Mouse (Mus musculus): ENCODE results near the gene Pigq. TPM values are rescaled to one million over a fixed set of nuclear protein-coding genes. Genes with fewer than 3 reads are reported as not detected.
A peak's percentile ranks its signal among the peaks of the same experiment; 100 is the strongest.

Gene Pigq
- total and polyA plus RNA-seq, 3 experiments, result 41.4 to 431 (median 136) TPM

DNA sequence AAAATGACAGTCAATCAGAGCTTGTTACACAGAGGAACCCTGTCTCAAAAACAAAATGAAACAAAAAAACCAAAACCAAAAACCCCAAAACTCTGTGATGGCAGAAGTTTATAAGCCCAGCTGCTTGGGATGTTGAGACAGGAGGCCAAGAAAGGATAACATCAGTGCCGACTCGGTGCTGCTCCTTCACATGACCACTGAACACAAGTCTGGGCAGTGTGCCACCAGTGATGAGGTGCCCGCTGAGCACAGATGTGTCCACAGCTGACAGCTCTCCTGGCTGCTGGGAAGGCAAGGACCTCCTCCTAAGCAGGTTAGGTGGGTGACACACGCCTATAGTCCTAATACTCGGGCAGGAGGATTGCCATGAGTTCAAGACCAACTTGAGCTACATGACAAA lies 22.6 kb downstream of the Pigq start:
- no peak for DNase-seq (ENCODE audit: low spot score)
- TF ChIP-seq CTCF (IDR thresholded peaks at IDR 0.05; ENCODE audit: low read depth, low read length) (no peak), POLR2AphosphoS5 (IDR thresholded peaks at IDR 0.05; ENCODE audit: insufficient replicate concordance, low read depth, low read length) (no peak), TAL1 (conservative IDR thresholded peaks at IDR 0.05; ENCODE audit: low read depth, low read length) (no peak), GATA1 (IDR thresholded peaks at IDR 0.05; ENCODE audit: borderline replicate concordance, low read length) (no peak), GATA2 (IDR thresholded peaks at IDR 0.05; ENCODE audit: borderline replicate concordance, low read depth, low read length) (no peak)
- H3K4me1 ChIP-seq (ENCODE audit: insufficient read depth, low read depth, low read length), result peaks cover 36% of the 10 kb centered on the region
- H3K4me3 ChIP-seq (ENCODE audit: low read depth, low read length), result no peak overlapping the region
- H3K9me3 ChIP-seq (replicated peaks), result no peaks in the 10 kb centered on the region
- no peaks in the 10 kb centered on the region for H3K27me3 ChIP-seq (ENCODE audit: insufficient read depth, low read length)
- peaks cover 57% of the 10 kb centered on the region for H3K36me3 ChIP-seq (replicated peaks)
- no peak for ATAC-seq (ENCODE audit: extremely low read depth, insufficient number of reproducible peaks, low FRiP score, poor library complexity, severe bottlenecking)

DNA sequence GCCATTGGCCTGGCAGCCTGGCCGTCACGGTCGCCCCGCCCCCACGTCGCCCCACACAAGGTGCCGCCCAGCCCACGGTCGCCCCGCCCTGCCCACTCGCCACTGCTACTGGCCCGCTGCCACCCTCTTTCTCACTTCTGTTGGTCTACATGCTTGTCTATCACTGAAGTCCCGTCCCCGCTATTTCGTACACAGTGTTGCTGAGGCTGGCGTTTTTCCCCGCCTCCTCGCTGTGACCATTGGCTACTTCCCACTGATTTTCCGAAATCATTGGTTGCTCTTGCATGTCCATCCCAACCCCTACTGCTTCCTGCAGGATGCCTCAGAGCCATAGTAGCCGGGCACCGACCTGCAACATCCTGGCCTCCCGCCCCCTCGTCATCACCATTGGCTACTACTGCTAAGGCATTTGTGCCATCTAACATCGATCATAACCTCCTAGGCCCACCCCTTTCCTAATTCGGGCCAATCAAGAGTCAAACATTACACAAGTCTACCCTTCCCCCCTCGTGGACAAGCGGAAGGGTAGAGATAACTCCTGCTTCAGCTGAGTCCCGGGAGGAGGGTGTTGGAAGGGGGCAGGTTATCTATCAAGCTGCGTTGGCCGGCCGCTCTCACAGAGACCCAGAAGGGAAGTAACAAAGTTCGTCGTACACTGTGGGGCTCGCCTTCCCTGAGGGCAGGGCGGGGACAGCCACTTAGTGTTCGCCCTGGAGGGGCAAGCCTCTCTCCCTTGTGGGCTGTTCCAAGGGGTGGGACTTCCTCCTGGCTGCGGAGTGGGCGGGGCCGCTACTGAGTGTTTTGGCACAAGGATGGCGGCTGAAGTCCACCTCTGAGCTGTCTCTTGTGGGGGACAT lies 24.7 kb downstream of the Pigq start:
- H3K36me3 ChIP-seq (replicated peaks), result peaks cover 53% of the 10 kb centered on the region
- TF ChIP-seq TAL1 (conservative IDR thresholded peaks at IDR 0.05; ENCODE audit: low read depth, low read length) (no peak), GATA1 (IDR thresholded peaks at IDR 0.05; ENCODE audit: borderline replicate concordance, low read length) (no peak), GATA2 (IDR thresholded peaks at IDR 0.05; ENCODE audit: borderline replicate concordance, low read depth, low read length) (no peak)
- ATAC-seq (ENCODE audit: extremely low read depth, insufficient number of reproducible peaks, low FRiP score, poor library complexity, severe bottlenecking) (peak; percentile 90), DNase-seq (ENCODE audit: low spot score) (peak; percentile 99)
- peaks cover 41% of the 10 kb centered on the region for H3K4me1 ChIP-seq (ENCODE audit: insufficient read depth, low read depth, low read length)
- H3K9me3 ChIP-seq (replicated peaks), result no peaks in the 10 kb centered on the region
- no peaks in the 10 kb centered on the region for H3K27me3 ChIP-seq (ENCODE audit: insufficient read depth, low read length)
- H3K4me3 ChIP-seq (ENCODE audit: low read depth, low read length), result peak overlapping the region; percentile 99

DNA sequence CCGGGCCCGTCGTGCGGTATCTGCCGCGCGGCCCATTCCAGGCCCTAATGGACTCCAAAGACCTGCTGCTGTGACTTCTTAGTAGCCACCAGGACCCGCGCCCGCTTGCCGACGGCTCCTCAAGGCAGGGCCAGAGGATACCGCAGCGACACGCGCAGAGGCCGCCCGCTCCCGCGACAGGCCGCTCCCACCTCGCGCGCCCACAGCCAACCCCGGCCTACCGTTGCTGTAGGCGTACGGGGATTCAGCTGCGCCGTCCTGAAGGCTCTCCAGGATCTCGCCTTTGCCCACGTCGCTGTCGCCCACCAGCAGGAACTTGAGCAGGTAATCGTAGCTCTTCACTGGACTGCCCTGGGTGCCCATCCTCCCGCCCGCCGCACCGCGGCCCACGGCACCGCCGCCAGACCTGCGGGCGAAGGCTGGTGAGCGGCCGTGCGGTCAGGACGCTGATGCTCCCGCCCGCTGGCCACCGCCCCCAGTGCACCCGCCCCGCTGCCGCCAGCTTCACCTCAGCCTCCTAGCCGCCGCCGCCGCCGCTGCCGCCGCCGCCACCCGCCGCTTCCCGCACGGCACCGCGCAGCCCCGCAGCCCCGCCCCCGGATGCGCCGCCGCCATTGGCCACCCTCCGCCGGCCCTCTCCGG lies 25.5 kb downstream of the Pigq start, which contains the start of gene Rab40c:
Gene Rab40c (minus strand): TSS at position 584 of the 642 bp plus-strand sequence.
- no peaks in the 10 kb centered on the region for H3K27me3 ChIP-seq (ENCODE audit: insufficient read depth, low read length)
- ATAC-seq (ENCODE audit: extremely low read depth, insufficient number of reproducible peaks, low FRiP score, poor library complexity, severe bottlenecking) (no peak), DNase-seq (ENCODE audit: low spot score) (peak; percentile 37)
- peaks cover 53% of the 10 kb centered on the region for H3K36me3 ChIP-seq (replicated peaks)
- peaks cover 48% of the 10 kb centered on the region for H3K4me1 ChIP-seq (ENCODE audit: insufficient read depth, low read depth, low read length)
- H3K9me3 ChIP-seq (replicated peaks), result no peaks in the 10 kb centered on the region
- H3K4me3 ChIP-seq (ENCODE audit: low read depth, low read length), result peak within 1 kb of the TSS; percentile 99
- TF ChIP-seq TAL1 (conservative IDR thresholded peaks at IDR 0.05; ENCODE audit: low read depth, low read length) (no peak), GATA2 (IDR thresholded peaks at IDR 0.05; ENCODE audit: borderline replicate concordance, low read depth, low read length) (no peak), GATA1 (IDR thresholded peaks at IDR 0.05; ENCODE audit: borderline replicate concordance, low read length) (no peak), CTCF (IDR thresholded peaks at IDR 0.05; ENCODE audit: low read depth, low read length) (no peak), POLR2AphosphoS5 (IDR thresholded peaks at IDR 0.05; ENCODE audit: insufficient replicate concordance, low read depth, low read length) (no peak)

DNA sequence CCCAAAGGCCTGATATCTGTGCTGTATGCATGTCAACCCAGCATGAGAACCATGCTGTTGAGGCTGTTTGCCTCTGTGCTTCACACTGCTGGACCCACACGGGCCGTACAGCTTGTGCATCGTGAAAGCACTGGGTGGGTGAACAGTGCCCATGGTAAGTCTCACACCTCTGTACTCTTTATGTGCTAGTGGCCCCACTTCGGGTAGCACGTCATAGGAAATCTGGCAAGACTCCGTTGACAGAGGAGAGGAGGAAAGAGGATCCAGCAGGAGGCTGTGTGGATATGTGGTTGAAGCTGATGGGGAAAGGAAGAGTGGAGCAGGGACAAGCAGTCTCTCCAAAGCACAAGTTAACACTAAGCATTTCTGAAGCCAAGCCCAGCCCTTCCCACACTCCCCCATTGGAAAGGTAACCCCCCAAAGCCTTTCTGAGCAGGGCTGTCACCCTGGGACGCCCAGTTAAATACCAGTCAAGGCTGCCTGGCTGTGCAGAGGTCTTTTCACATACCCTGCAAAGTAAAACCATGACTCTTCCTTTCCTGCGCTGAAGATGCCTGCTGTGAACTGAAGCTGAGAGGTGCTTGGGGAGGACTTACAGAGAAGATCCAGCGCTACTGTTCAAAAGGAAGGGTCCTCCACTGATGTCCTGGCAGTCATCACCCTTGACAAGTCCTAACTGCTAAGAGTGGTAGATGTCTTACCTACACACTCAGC lies 26.5 kb downstream of the Pigq start:
- no peak for DNase-seq (ENCODE audit: low spot score)
- H3K4me3 ChIP-seq (ENCODE audit: low read depth, low read length), result peak overlapping the region; percentile 99
- no peaks in the 10 kb centered on the region for H3K9me3 ChIP-seq (replicated peaks)
- TF ChIP-seq TAL1 (conservative IDR thresholded peaks at IDR 0.05; ENCODE audit: low read depth, low read length) (no peak), GATA2 (IDR thresholded peaks at IDR 0.05; ENCODE audit: borderline replicate concordance, low read depth, low read length) (no peak)
- H3K36me3 ChIP-seq (replicated peaks), result peaks cover 56% of the 10 kb centered on the region
- H3K27me3 ChIP-seq (ENCODE audit: insufficient read depth, low read length), result no peaks in the 10 kb centered on the region
- no peak for ATAC-seq (ENCODE audit: extremely low read depth, insufficient number of reproducible peaks, low FRiP score, poor library complexity, severe bottlenecking)
- H3K4me1 ChIP-seq (ENCODE audit: insufficient read depth, low read depth, low read length), result peaks cover 59% of the 10 kb centered on the region

DNA sequence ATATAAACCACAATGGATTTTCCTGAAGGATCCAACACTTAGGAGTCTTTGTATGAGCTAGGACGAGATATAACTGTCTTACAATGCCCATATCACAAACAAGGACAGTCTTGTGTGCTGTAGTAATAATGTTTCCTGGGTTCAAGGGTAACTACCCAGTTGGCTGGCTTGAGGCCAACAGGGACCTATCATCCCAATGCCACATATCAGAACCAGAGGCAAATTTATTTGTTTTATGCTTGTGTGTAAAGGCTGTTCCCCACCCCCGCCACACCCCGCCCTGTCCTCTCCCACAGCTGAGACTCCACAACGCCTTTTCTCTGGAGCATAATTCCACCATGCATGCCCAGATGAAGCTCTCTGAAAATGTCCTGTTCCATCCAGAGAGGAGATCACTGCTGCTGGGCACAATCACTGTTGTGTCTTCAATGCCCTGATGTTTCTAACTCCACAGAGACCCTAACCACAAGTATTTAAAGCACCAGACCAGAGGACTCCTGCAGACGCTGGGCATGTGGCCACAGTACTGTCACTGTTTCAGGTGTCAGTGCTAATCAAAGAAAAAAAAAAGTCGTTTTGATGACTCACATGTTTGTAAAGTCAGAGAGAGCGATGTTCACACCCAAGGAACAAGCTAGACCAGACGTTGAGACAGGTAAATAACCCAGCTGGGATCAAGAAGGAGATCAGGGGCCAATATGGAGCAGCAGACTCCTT lies 27.6 kb downstream of the Pigq start:
- no peak for TF ChIP-seq TAL1 (conservative IDR thresholded peaks at IDR 0.05; ENCODE audit: low read depth, low read length)
- TF ChIP-seq POLR2AphosphoS5 (IDR thresholded peaks at IDR 0.05; ENCODE audit: insufficient replicate concordance, low read depth, low read length), result no peak
- no peak for TF ChIP-seq GATA2 (IDR thresholded peaks at IDR 0.05; ENCODE audit: borderline replicate concordance, low read depth, low read length)
- TF ChIP-seq GATA1 (IDR thresholded peaks at IDR 0.05; ENCODE audit: borderline replicate concordance, low read length), result no peak
- DNase-seq (ENCODE audit: low spot score) (no peak), ATAC-seq (ENCODE audit: extremely low read depth, insufficient number of reproducible peaks, low FRiP score, poor library complexity, severe bottlenecking) (no peak)
- peaks cover 59% of the 10 kb centered on the region for H3K4me1 ChIP-seq (ENCODE audit: insufficient read depth, low read depth, low read length)
- no peaks in the 10 kb centered on the region for H3K27me3 ChIP-seq (ENCODE audit: insufficient read depth, low read length)
- H3K36me3 ChIP-seq (replicated peaks), result peaks cover 57% of the 10 kb centered on the region
- H3K9me3 ChIP-seq (replicated peaks), result no peaks in the 10 kb centered on the region
- H3K4me3 ChIP-seq (ENCODE audit: low read depth, low read length), result no peak overlapping the region

DNA sequence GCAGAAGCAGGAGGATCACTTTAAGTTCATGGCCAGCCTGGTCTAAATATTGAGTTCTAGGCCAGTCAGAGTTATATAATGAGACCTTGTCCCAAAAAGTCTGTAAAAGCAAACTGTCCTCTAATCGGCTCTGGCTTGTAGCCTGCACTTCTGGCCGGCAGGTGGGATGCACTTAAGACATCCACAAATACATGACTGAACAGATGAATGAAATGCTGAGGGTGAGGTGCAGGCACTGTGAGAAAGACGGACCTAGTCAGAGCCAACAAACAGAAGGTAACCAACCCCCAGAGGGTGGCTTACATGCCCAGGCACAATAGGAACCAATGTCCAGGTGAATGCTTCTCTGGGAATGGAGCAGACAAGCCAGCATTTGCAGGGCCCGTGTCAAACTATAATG lies 30.4 kb downstream of the Pigq start:
- DNase-seq (ENCODE audit: low spot score) (no peak), ATAC-seq (ENCODE audit: extremely low read depth, insufficient number of reproducible peaks, low FRiP score, poor library complexity, severe bottlenecking) (no peak)
- no peaks in the 10 kb centered on the region for H3K27me3 ChIP-seq (ENCODE audit: insufficient read depth, low read length)
- H3K4me1 ChIP-seq (ENCODE audit: insufficient read depth, low read depth, low read length), result peaks cover 55% of the 10 kb centered on the region
- H3K4me3 ChIP-seq (ENCODE audit: low read depth, low read length), result no peak overlapping the region
- TF ChIP-seq GATA2 (IDR thresholded peaks at IDR 0.05; ENCODE audit: borderline replicate concordance, low read depth, low read length), result no peak
- TF ChIP-seq CTCF (IDR thresholded peaks at IDR 0.05; ENCODE audit: low read depth, low read length), result no peak
- no peak for TF ChIP-seq TAL1 (conservative IDR thresholded peaks at IDR 0.05; ENCODE audit: low read depth, low read length)
- no peak for TF ChIP-seq GATA1 (IDR thresholded peaks at IDR 0.05; ENCODE audit: borderline replicate concordance, low read length)
- TF ChIP-seq POLR2AphosphoS5 (IDR thresholded peaks at IDR 0.05; ENCODE audit: insufficient replicate concordance, low read depth, low read length), result no peak
- H3K36me3 ChIP-seq (replicated peaks), result peaks cover 72% of the 10 kb centered on the region
- no peaks in the 10 kb centered on the region for H3K9me3 ChIP-seq (replicated peaks)
